Mouse (Mus musculus): ENCODE measurements around the gene Enthd1. TPM values are rescaled to one million over a fixed set of nuclear protein-coding genes. Genes with fewer than 3 reads are reported as not detected.

The Enthd1 gene
- polyA plus RNA-seq, 1 experiment from 2014 or later: not detected

GRCm38 (mm10) chr15:80454486-80454885 lies 110.5 kb downstream of the Enthd1 start:
- ATAC-seq (ENCODE audit: low read depth): no peak
- H3K4me2 ChIP-seq (ENCODE audit: low read depth, low read length): no peak overlapping the region
- H3K9me3 ChIP-seq (ENCODE audit: control insufficient read depth, low read length): no peaks in the 10 kb centered on the region

GRCm38 (mm10) chr15:80452425-80452824 lies 112.5 kb downstream of the Enthd1 start:
- H3K4me2 ChIP-seq (ENCODE audit: low read depth, low read length): no peak overlapping the region
- no peak overlapping the region for H3K4me3 ChIP-seq (ENCODE audit: low read depth, low read length)
- ATAC-seq (ENCODE audit: low read depth): no peak
- H3K36me3 ChIP-seq (ENCODE audit: control insufficient read depth, insufficient read depth, low read length): no peaks in the 10 kb centered on the region
- H3K27ac ChIP-seq (ENCODE audit: low read depth, low read length): no peak overlapping the region
- H3K4me1 ChIP-seq (ENCODE audit: control insufficient read depth, insufficient read depth, low read length): no peaks in the 10 kb centered on the region
- WGBS: 41% methylated on average over 16 of the region's 16 CpGs
- no peaks in the 10 kb centered on the region for H3K9me3 ChIP-seq (ENCODE audit: control insufficient read depth, low read length)
- no peak overlapping the region for H3K9ac ChIP-seq (replicated peaks; ENCODE audit: low read depth, low read length)
- H3K27me3 ChIP-seq (ENCODE audit: control insufficient read depth, insufficient read depth, low read length): no peaks in the 10 kb centered on the region

More at GRCm38 (mm10) chr15:80454486-80454885, 110.5 kb downstream of the Enthd1 start:
- Histone ChIP-seq H3K36me3 (ENCODE audit: control insufficient read depth, insufficient read depth, low read length) (no peaks in the 10 kb centered on the region), H3K4me3 (ENCODE audit: low read depth, low read length) (no peak overlapping the region), H3K4me1 (ENCODE audit: control insufficient read depth, insufficient read depth, low read length) (no peaks in the 10 kb centered on the region), H3K9ac (replicated peaks; ENCODE audit: low read depth, low read length) (no peak overlapping the region), H3K27me3 (ENCODE audit: control insufficient read depth, insufficient read depth, low read length) (no peaks in the 10 kb centered on the region), H3K27ac (ENCODE audit: low read depth, low read length) (no peak overlapping the region)
- 78% methylated on average over 6 of the region's 6 CpGs for WGBS

- WGBS: 75% methylated on average over 15 of the region's 15 CpGs
- no peaks in the 10 kb centered on the region for H3K4me1 ChIP-seq (ENCODE audit: control insufficient read depth, insufficient read depth, low read length)
- no peak for ATAC-seq (ENCODE audit: low read depth)
Measured at GRCm38 (mm10) chr15:80445956-80446687, 118.8 kb downstream of the Enthd1 start.

GRCm38 (mm10) chr15:80440195-80440594 lies 124.8 kb downstream of the Enthd1 start:
- Histone ChIP-seq H3K36me3 (ENCODE audit: control insufficient read depth, insufficient read depth, low read length) (no peaks in the 10 kb centered on the region), H3K9me3 (ENCODE audit: control insufficient read depth, low read length) (no peaks in the 10 kb centered on the region), H3K4me3 (ENCODE audit: low read depth, low read length) (no peak overlapping the region), H3K9ac (replicated peaks; ENCODE audit: low read depth, low read length) (no peak overlapping the region), H3K27ac (ENCODE audit: low read depth, low read length) (no peak overlapping the region), H3K4me2 (ENCODE audit: low read depth, low read length) (no peak overlapping the region), H3K4me1 (ENCODE audit: control insufficient read depth, insufficient read depth, low read length) (no peaks in the 10 kb centered on the region), H3K27me3 (ENCODE audit: control insufficient read depth, insufficient read depth, low read length) (no peaks in the 10 kb centered on the region)
- ATAC-seq (ENCODE audit: low read depth): no peak
- 94% methylated on average over 6 of the region's 6 CpGs for WGBS

More at GRCm38 (mm10) chr15:80445956-80446687, 118.8 kb downstream of the Enthd1 start:
- H3K9ac ChIP-seq (replicated peaks; ENCODE audit: low read depth, low read length): no peak overlapping the region
- no peak overlapping the region for H3K27ac ChIP-seq (ENCODE audit: low read depth, low read length)
- no peaks in the 10 kb centered on the region for H3K9me3 ChIP-seq (ENCODE audit: control insufficient read depth, low read length)
- no peak overlapping the region for H3K4me3 ChIP-seq (ENCODE audit: low read depth, low read length)
- H3K4me2 ChIP-seq (ENCODE audit: low read depth, low read length): no peak overlapping the region
- no peaks in the 10 kb centered on the region for H3K27me3 ChIP-seq (ENCODE audit: control insufficient read depth, insufficient read depth, low read length)
- H3K36me3 ChIP-seq (ENCODE audit: control insufficient read depth, insufficient read depth, low read length): no peaks in the 10 kb centered on the region

- Histone ChIP-seq H3K4me2 (ENCODE audit: low read depth, low read length) (no peak overlapping the region), H3K4me1 (ENCODE audit: control insufficient read depth, insufficient read depth, low read length) (no peaks in the 10 kb centered on the region), H3K9me3 (ENCODE audit: control insufficient read depth, low read length) (no peaks in the 10 kb centered on the region), H3K9ac (replicated peaks; ENCODE audit: low read depth, low read length) (no peak overlapping the region), H3K36me3 (ENCODE audit: control insufficient read depth, insufficient read depth, low read length) (no peaks in the 10 kb centered on the region), H3K27ac (ENCODE audit: low read depth, low read length) (no peak overlapping the region), H3K27me3 (ENCODE audit: control insufficient read depth, insufficient read depth, low read length) (no peaks in the 10 kb centered on the region), H3K4me3 (ENCODE audit: low read depth, low read length) (no peak overlapping the region)
- WGBS: 72% methylated on average over 9 of the region's 9 CpGs
- ATAC-seq (ENCODE audit: low read depth): no peak
Measured at GRCm38 (mm10) chr15:80438423-80438822, 126.5 kb downstream of the Enthd1 start.

- Histone ChIP-seq H3K4me3 (ENCODE audit: low read depth, low read length) (no peak overlapping the region), H3K36me3 (ENCODE audit: control insufficient read depth, insufficient read depth, low read length) (no peaks in the 10 kb centered on the region), H3K27ac (ENCODE audit: low read depth, low read length) (no peak overlapping the region), H3K9me3 (ENCODE audit: control insufficient read depth, low read length) (no peaks in the 10 kb centered on the region), H3K9ac (replicated peaks; ENCODE audit: low read depth, low read length) (no peak overlapping the region), H3K27me3 (ENCODE audit: control insufficient read depth, insufficient read depth, low read length) (no peaks in the 10 kb centered on the region), H3K4me1 (ENCODE audit: control insufficient read depth, insufficient read depth, low read length) (no peaks in the 10 kb centered on the region), H3K4me2 (ENCODE audit: low read depth, low read length) (no peak overlapping the region)
- ATAC-seq (ENCODE audit: low read depth): no peak
- 84% methylated on average over 9 of the region's 9 CpGs for WGBS
Measured at GRCm38 (mm10) chr15:80437996-80438395, 127.0 kb downstream of the Enthd1 start.

- ATAC-seq (ENCODE audit: low read depth): no peak
- H3K36me3 ChIP-seq (ENCODE audit: control insufficient read depth, insufficient read depth, low read length): no peaks in the 10 kb centered on the region
- no peaks in the 10 kb centered on the region for H3K27me3 ChIP-seq (ENCODE audit: control insufficient read depth, insufficient read depth, low read length)
- no peak overlapping the region for H3K27ac ChIP-seq (ENCODE audit: low read depth, low read length)
- WGBS: 83% methylated on average over 5 of the region's 5 CpGs
- H3K4me1 ChIP-seq (ENCODE audit: control insufficient read depth, insufficient read depth, low read length): no peaks in the 10 kb centered on the region
- no peaks in the 10 kb centered on the region for H3K9me3 ChIP-seq (ENCODE audit: control insufficient read depth, low read length)
- H3K4me3 ChIP-seq (ENCODE audit: low read depth, low read length): no peak overlapping the region
- H3K9ac ChIP-seq (replicated peaks; ENCODE audit: low read depth, low read length): no peak overlapping the region
- no peak overlapping the region for H3K4me2 ChIP-seq (ENCODE audit: low read depth, low read length)
Measured at GRCm38 (mm10) chr15:80436961-80437360, 128.0 kb downstream of the Enthd1 start.

GRCm38 (mm10) chr15:80430324-80430723 lies 134.6 kb downstream of the Enthd1 start:
- Histone ChIP-seq H3K4me3 (ENCODE audit: low read depth, low read length) (no peak overlapping the region), H3K9ac (replicated peaks; ENCODE audit: low read depth, low read length) (no peak overlapping the region), H3K4me2 (ENCODE audit: low read depth, low read length) (no peak overlapping the region), H3K36me3 (ENCODE audit: control insufficient read depth, insufficient read depth, low read length) (no peaks in the 10 kb centered on the region), H3K9me3 (ENCODE audit: control insufficient read depth, low read length) (no peaks in the 10 kb centered on the region), H3K27ac (ENCODE audit: low read depth, low read length) (no peak overlapping the region), H3K27me3 (ENCODE audit: control insufficient read depth, insufficient read depth, low read length) (no peaks in the 10 kb centered on the region), H3K4me1 (ENCODE audit: control insufficient read depth, insufficient read depth, low read length) (no peaks in the 10 kb centered on the region; the same call in 1 of the 2 replicates)
- WGBS: 74% methylated on average over 11 of the region's 11 CpGs
- ATAC-seq (ENCODE audit: low read depth): no peak

- no peaks in the 10 kb centered on the region for H3K9me3 ChIP-seq (ENCODE audit: control insufficient read depth, low read length)
- no peaks in the 10 kb centered on the region; the same call in 1 of the 2 replicates for H3K4me1 ChIP-seq (ENCODE audit: control insufficient read depth, insufficient read depth, low read length)
- H3K27ac ChIP-seq (ENCODE audit: low read depth, low read length): no peak overlapping the region
- WGBS: 64% methylated on average over 2 of the region's 2 CpGs
- H3K9ac ChIP-seq (replicated peaks; ENCODE audit: low read depth, low read length): no peak overlapping the region
- no peaks in the 10 kb centered on the region for H3K27me3 ChIP-seq (ENCODE audit: control insufficient read depth, insufficient read depth, low read length)
- no peak overlapping the region for H3K4me2 ChIP-seq (ENCODE audit: low read depth, low read length)
- ATAC-seq (ENCODE audit: low read depth): no peak
- no peak overlapping the region for H3K4me3 ChIP-seq (ENCODE audit: low read depth, low read length)
- H3K36me3 ChIP-seq (ENCODE audit: control insufficient read depth, insufficient read depth, low read length): no peaks in the 10 kb centered on the region
Measured at GRCm38 (mm10) chr15:80418146-80418545, 146.8 kb downstream of the Enthd1 start.

Measured in neural tube, embryonic 14.5 days (tissue).